Mouse (Mus musculus) stomach, postnatal 0 days (tissue): Measurements from ENCODE around the gene Riok1. TPM values are rescaled to one million over a fixed set of nuclear protein-coding genes. Genes with fewer than 3 reads are reported as not detected.

Source experiments
- ATAC-seq: fragments of 200-750 bp; cut with Nextera tagmentation; 2 replicates; pipeline ENCODE4 v1.8.0; 2017; ENCODE audit not compliant: low FRiP score, low TSS enrichment
- DNase-seq: peaks from one replicate; pipeline ENCODE4 v3.0.0-alpha.2; 2016; ENCODE audit warnings: low spot score
- H3K27ac ChIP-seq: fragments of 300-500 bp; sonication (generic); replicated peaks from 2 replicates; pipeline ENCODE4 v1.5.1; 2014; ENCODE audit warnings: mild to moderate bottlenecking, control low read depth
- H3K27me3 ChIP-seq: fragments of 300-500 bp; sonication (generic); 2 replicates; pipeline ENCODE4 v1.6.1; 2014; ENCODE audit warnings: low read length; ENCODE audit not compliant: control insufficient read depth, insufficient read depth
- H3K36me3 ChIP-seq: fragments of 300-500 bp; sonication (generic); 2 replicates; pipeline ENCODE4 v1.6.1; 2014; ENCODE audit warnings: low read length, mixed read lengths; ENCODE audit not compliant: control insufficient read depth, insufficient read depth
- H3K4me1 ChIP-seq: fragments of 300-500 bp; sonication (generic); replicated peaks from 2 replicates; pipeline ENCODE4 v1.6.1; 2014; ENCODE audit warnings: antibody characterized with exemption; ENCODE audit not compliant: control insufficient read depth, insufficient read depth
- H3K4me2 ChIP-seq: fragments of 300-500 bp; sonication (generic); replicated peaks from 2 replicates; pipeline ENCODE4 v1.6.1; 2014; ENCODE audit warnings: low read depth, mild to moderate bottlenecking, control low read depth, moderate library complexity
- H3K4me3 ChIP-seq: fragments of 300-500 bp; sonication (generic); 2 replicates; pipeline ENCODE4 v1.5.1; 2014; ENCODE audit warnings: low read depth, low read length, control low read depth
- H3K9ac ChIP-seq: fragments of 300-500 bp; sonication (generic); 2 replicates; pipeline ENCODE4 v1.6.1; 2014; ENCODE audit warnings: mild to moderate bottlenecking, low read length, control low read depth, mixed read lengths
- H3K9me3 ChIP-seq: fragments of 300-500 bp; sonication (generic); 2 replicates; pipeline ENCODE4 v1.6.1; 2016; ENCODE audit warnings: low read length; ENCODE audit not compliant: control insufficient read depth
- CTCF ChIP-seq: IDR thresholded peaks from 2 replicates; pipeline ENCODE4 v1.5.1; 2016; ENCODE audit warnings: antibody characterized with exemption, low read depth, mild to moderate bottlenecking, moderate library complexity
- EP300 ChIP-seq: optimal IDR thresholded peaks from 2 replicates; pipeline ENCODE3; 2016; ENCODE audit warnings: antibody characterized with exemption
- WGBS: fragments of 180-500 bp; shearing (Covaris S2); extraction: QIAGEN DNeasy Blood & Tissue Kit; methylation state at CpG from one replicate; pipeline ENCODE4 v1.1.7; 2014; 5-methylcytosine and 5-hydroxymethylcytosine counted together
- polyA plus RNA-seq: library from polyadenylated mRNA; unstranded; fragments of >200 nt; fragmentation: Nextera tagmentation; extraction: Ambion mirVana; gene quantifications from 2 replicates; pipeline ENCODE4 v1.2.1, GENCODE M21; 2015

The Riok1 gene
- polyA plus RNA-seq, 1 experiment from 2014 or later: 22.9 TPM

DNA sequence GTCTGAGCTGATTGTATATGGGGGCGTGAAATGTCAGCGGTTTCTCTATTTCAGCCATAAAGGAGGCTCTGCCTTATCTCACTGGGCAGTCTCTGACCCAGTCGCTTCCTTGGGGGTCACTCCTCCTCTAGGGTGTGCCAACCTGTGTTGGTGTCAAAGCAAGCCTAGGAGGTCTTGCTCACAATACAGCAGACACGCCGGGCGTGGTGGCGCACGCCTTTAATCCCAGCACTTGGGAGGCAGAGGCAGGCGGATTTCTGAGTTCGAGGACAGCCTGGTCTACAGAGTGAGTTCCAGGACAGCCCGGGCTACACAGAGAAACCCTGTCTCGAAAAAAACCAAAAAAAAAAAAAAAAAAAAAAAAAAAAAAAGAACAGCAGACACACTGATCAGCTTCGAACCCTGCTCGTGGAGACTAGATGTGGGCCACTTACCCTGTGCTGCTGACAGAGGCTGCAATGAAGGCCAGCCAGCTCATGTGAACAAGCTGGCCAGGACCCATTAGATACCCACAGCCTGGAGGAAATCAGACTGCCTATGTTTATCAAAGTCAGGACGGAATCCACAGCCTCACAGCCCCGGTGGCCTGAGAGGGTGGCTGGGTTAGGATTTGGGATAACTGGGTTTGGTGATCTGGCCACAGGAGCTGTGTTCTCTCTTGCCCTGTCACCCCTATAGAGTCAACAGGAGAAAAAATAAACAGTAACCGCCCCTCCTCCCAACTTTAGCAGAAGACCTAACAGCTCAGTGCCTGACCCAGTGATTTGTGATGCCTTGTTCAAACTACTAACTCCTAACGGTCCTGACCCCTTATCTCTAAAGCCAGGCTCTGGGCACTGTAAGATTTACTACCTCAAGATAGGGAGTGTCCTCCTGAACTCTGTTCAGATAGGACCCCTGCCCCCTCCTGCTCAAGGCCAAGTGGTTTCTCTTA, 36.8 kb downstream of the Riok1 start:
- ATAC-seq: no peak
- WGBS: 75% methylated on average over 18 of the region's 18 CpGs
- TF ChIP-seq CTCF: no peak
- no peak for TF ChIP-seq EP300
- H3K36me3 ChIP-seq: no peaks in the 10 kb centered on the region
- H3K27ac ChIP-seq: no peak overlapping the region
- H3K4me3 ChIP-seq: no peak overlapping the region
- no peaks in the 10 kb centered on the region for H3K4me1 ChIP-seq
- no peaks in the 10 kb centered on the region for H3K9me3 ChIP-seq
- DNase-seq: no peak
- H3K9ac ChIP-seq: no peak overlapping the region
- no peaks in the 10 kb centered on the region for H3K27me3 ChIP-seq
- no peak overlapping the region for H3K4me2 ChIP-seq

DNA sequence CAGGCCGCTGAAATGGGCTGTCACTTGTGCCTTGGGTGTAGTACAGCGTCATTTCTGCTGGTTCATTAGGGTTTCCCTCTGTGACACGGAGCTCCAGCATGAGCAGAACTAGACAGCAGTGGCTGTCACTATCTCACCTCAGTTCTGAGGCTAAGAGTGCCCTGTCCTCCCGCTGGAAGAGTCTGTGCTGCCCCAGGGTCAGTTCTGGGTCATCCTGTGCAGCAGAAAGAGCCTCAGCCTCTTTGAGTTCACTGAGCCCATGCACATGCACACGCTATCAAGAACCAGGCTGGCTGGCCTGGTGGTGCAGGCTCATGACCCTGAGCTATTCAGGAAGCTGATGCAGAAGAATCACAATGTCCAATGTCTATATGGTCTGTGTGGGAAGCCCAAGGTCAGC, 37.6 kb downstream of the Riok1 start:
- no peak overlapping the region for H3K4me2 ChIP-seq
- no peaks in the 10 kb centered on the region for H3K27me3 ChIP-seq
- H3K4me3 ChIP-seq: no peak overlapping the region
- 23% methylated on average over 5 of the region's 5 CpGs for WGBS
- H3K9ac ChIP-seq: no peak overlapping the region
- no peaks in the 10 kb centered on the region for H3K9me3 ChIP-seq
- ATAC-seq: no peak
- no peaks in the 10 kb centered on the region for H3K4me1 ChIP-seq
- no peak overlapping the region for H3K27ac ChIP-seq
- no peak for DNase-seq
- no peaks in the 10 kb centered on the region for H3K36me3 ChIP-seq
- TF ChIP-seq EP300 (no peak), CTCF (no peak)

DNA sequence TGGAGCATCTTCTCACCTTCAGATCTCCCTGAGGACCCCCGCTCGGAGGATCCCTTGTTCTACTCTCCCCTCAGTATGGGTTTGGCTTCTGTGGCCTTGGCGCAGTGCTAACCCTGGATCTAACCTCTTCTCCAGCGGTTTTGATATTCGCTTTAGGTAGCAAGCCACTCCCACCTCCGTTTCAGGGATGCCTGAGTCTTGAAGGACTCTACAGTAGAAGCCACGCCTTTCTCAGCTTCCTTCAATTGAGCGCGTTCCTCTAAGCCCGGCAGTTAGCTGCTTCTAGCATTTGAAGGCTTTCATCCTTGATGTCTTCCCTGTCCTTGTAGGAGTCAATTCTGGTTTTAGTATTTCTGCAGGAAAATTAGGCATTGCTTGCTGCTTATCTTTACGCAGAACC, 40.3 kb downstream of the Riok1 start:
- no peak for DNase-seq
- H3K4me2 ChIP-seq: no peak overlapping the region
- H3K27me3 ChIP-seq: no peaks in the 10 kb centered on the region
- no peaks in the 10 kb centered on the region for H3K9me3 ChIP-seq
- no peak for ATAC-seq
- no peak overlapping the region for H3K4me3 ChIP-seq
- H3K4me1 ChIP-seq: 0 out of 2 replicates have a peak, but pooled peaks cover 2% of the 10 kb centered on the region
- H3K27ac ChIP-seq: no peak overlapping the region
- no peak overlapping the region for H3K9ac ChIP-seq
- WGBS: 21% methylated on average over 11 of the region's 11 CpGs
- no peaks in the 10 kb centered on the region for H3K36me3 ChIP-seq
- TF ChIP-seq EP300 (no peak), CTCF (no peak)

DNA sequence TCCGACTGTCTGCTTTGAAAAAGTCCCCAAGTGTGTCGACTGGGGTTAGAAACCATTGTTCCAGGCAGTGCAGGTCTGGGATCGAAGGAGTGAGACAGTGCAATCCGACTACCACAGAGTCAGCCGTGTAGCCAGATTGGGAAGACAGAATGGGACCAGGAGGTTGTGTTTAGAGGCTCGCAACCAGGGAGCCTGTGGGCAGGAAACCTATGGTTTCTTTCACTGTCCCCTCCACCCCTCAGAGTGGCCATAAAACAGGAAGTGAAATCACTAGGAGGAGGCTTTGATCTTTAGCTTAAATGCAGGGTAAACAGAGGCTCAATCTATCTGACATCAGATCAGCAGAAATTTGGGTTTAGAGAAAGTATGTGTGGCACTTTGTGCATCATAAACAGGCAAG, 42.0 kb downstream of the Riok1 start:
- ATAC-seq (no peak), DNase-seq (no peak)
- TF ChIP-seq EP300 (no peak), CTCF (no peak)
- 63% methylated on average over 6 of the region's 6 CpGs for WGBS
- Histone ChIP-seq H3K9me3 (no peaks in the 10 kb centered on the region), H3K27ac (no peak overlapping the region), H3K4me3 (no peak overlapping the region), H3K4me2 (no peak overlapping the region), H3K36me3 (no peaks in the 10 kb centered on the region), H3K9ac (no peak overlapping the region), H3K27me3 (no peaks in the 10 kb centered on the region), H3K4me1 (0 out of 2 replicates have a peak, but pooled peaks cover 2% of the 10 kb centered on the region)

DNA sequence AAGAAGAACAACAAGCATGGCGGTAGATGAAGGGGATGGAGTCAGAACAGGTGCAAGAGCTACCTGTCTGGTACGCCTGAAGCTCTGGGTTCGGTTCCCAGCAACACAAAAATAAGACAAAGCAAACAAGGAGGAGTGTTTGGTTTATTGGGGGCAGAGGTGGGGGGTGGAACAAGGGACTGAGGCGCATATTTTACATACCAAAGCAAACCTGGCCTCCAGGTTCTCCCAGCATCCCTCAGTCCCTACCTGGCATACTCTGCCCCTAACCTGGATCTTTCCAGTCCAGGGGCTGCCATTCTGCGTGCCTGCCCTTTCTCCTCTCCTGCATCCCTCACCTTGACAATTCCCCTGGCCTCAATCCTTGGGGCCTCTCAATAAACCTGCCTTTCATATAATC, 42.6 kb downstream of the Riok1 start:
- Histone ChIP-seq H3K4me2 (no peak overlapping the region), H3K36me3 (no peaks in the 10 kb centered on the region), H3K4me1 (0 out of 2 replicates have a peak, but pooled peaks cover 2% of the 10 kb centered on the region), H3K27me3 (no peaks in the 10 kb centered on the region), H3K9me3 (no peaks in the 10 kb centered on the region), H3K9ac (no peak overlapping the region), H3K4me3 (no peak overlapping the region), H3K27ac (no peak overlapping the region)
- WGBS: 71% methylated on average over 5 of the region's 5 CpGs
- ATAC-seq: no peak
- TF ChIP-seq CTCF: no peak
- TF ChIP-seq EP300: no peak
- DNase-seq: no peak

DNA sequence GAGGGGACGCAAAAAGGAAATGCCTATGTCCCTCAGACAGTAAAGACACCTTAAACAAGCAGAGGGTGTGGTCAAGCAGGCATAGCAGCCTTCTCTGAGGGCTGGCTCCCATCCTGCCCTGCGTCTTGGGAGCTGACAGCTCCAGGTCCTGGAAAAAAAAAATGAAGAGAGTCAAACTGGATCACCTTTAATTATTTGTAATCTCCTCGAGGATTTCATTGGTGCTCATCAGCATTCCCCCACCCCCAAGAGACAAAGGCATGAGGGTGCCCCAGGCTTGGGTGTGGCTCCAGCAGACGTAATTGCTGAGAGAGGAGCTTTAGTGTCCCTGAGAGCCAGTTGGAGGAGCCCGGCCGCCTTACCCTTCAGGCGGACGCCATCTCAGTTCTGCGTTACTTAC, 43.2 kb downstream of the Riok1 start:
- H3K4me1 ChIP-seq: 0 out of 2 replicates have a peak, but pooled peaks cover 2% of the 10 kb centered on the region
- H3K27ac ChIP-seq: peak overlapping the region; percentile 59
- DNase-seq: no peak
- H3K4me3 ChIP-seq: no peak overlapping the region
- no peak for ATAC-seq
- no peaks in the 10 kb centered on the region for H3K27me3 ChIP-seq
- H3K9me3 ChIP-seq: no peaks in the 10 kb centered on the region
- no peak overlapping the region; the same call in 1 of the 2 replicates for H3K4me2 ChIP-seq
- 36% methylated on average over 9 of the region's 9 CpGs for WGBS
- TF ChIP-seq EP300: no peak
- TF ChIP-seq CTCF: no peak
- H3K36me3 ChIP-seq: no peaks in the 10 kb centered on the region
- no peak overlapping the region for H3K9ac ChIP-seq
